Mouse (Mus musculus) liver, adult 2 months (tissue): ENCODE results near the gene Tor1b. TPM values are rescaled to one million over a fixed set of nuclear protein-coding genes. Genes with fewer than 3 reads are reported as not detected.
"Not testable (repeated sequence)": the region's sequence is repeated elsewhere in the genome, so short reads cannot be mapped to it uniquely, and the experiment has no call there.

Experiments
- DNase-seq: peaks from one replicate; pipeline ENCODE4 v3.0.0-alpha.2; 2011; ENCODE audit warnings: low read depth, low spot score; ENCODE audit errors: extremely low read depth
- H3K27ac ChIP-seq: fragments of 200-500 bp; replicated peaks from 2 replicates; pipeline ENCODE4 v1.5.1; 2012; ENCODE audit warnings: low read depth, mild to moderate bottlenecking, control low read depth, inconsistent platforms, low read length; ENCODE audit not compliant: insufficient read depth
- H3K27me3 ChIP-seq: fragments of 200-500 bp; 2 replicates; pipeline ENCODE4 v1.6.1; 2012; ENCODE audit warnings: mild to moderate bottlenecking, moderate library complexity, low read length, inconsistent platforms; ENCODE audit not compliant: control insufficient read depth, insufficient read depth
- H3K36me3 ChIP-seq: fragments of 200-500 bp; 2 replicates; pipeline ENCODE4 v1.6.1; 2012; ENCODE audit warnings: low read length, inconsistent platforms; ENCODE audit not compliant: control insufficient read depth, insufficient read depth
- H3K4me1 ChIP-seq: fragments of 200-500 bp; 2 replicates; pipeline ENCODE4 v1.6.1; 2011; ENCODE audit warnings: low read length; ENCODE audit not compliant: control insufficient read depth, insufficient read depth
- H3K4me3 ChIP-seq: fragments of 200-500 bp; 2 replicates; pipeline ENCODE4 v1.5.1; 2011; ENCODE audit warnings: low read depth, mild to moderate bottlenecking, control low read depth, low read length, moderate library complexity; ENCODE audit not compliant: insufficient read depth
- H3K79me2 ChIP-seq: fragments of 200-500 bp; 2 replicates; pipeline ENCODE4 v1.6.1; 2012; ENCODE audit warnings: inconsistent platforms, mild to moderate bottlenecking, low read length, moderate library complexity; ENCODE audit not compliant: control insufficient read depth, insufficient read depth
- H3K9ac ChIP-seq: fragments of 200-500 bp; 2 replicates; pipeline ENCODE4 v1.6.1; 2012; ENCODE audit warnings: low read depth, mild to moderate bottlenecking, control low read depth, inconsistent platforms, low read length
- CTCF ChIP-seq: fragments of 200-500 bp; IDR thresholded peaks from 2 replicates; pipeline ENCODE4 v1.5.1; 2011; ENCODE audit warnings: low read depth, low read length, control low read depth
- POLR2A ChIP-seq: fragments of 200-500 bp; IDR thresholded peaks from 2 replicates; pipeline ENCODE4 v1.6.1; 2011; ENCODE audit warnings: low read length, control low read depth; ENCODE audit not compliant: insufficient read depth; ENCODE audit errors: extremely low read depth
- WGBS: fragments of 180-500 bp; shearing (Covaris S2); methylation state at CpG from one replicate; pipeline ENCODE4 v1.1.7; 2018; 5-methylcytosine and 5-hydroxymethylcytosine counted together
- polyA plus RNA-seq: library from polyadenylated mRNA; depleted of rRNA; stranded (reverse); fragments of >200 nt; gene quantifications from 2 replicates; pipeline ENCODE4 v1.2.3, GENCODE M21; 2012
- total RNA-seq: library from RNA; depleted of rRNA; stranded (reverse); fragments of >200 nt; gene quantifications from 2 replicates; pipeline ENCODE4 v1.2.3, GENCODE M21; 2014

Gene Tor1b
- total and polyA plus RNA-seq, 2 experiments: 17.1 to 29.1 TPM

DNA sequence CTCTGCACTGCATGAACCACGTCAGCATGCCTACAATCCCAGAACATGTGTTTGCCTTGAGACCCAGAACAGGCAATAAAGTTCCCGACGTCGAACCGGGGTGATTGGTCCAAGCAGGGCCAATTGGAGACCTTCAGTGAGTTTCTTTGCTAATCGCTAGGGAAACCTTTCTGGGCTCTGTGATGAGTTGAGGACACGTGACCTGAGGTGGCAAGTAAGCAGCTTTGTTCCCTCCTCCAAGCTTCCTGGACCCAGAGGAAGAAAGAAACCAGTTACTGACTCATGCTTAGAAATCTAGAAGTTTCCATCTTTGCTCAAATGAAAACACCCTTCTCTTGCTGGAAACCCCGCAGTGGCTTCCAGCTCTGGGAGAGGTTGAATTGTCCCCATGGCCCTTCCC is 39.7 kb upstream of the Tor1b start:
- 85% methylated on average over 8 of the region's 8 CpGs for WGBS
- TF ChIP-seq POLR2A (no peak), CTCF (no peak)
- Histone ChIP-seq H3K79me2 (no peaks in the 10 kb centered on the region), H3K27ac (no peak overlapping the region), H3K4me1 (peaks cover 2% of the 10 kb centered on the region; the same call in 1 of the 2 replicates), H3K36me3 (no peaks in the 10 kb centered on the region), H3K4me3 (no peak overlapping the region), H3K27me3 (no peaks in the 10 kb centered on the region), H3K9ac (no peak overlapping the region)
- DNase-seq: no peak

DNA sequence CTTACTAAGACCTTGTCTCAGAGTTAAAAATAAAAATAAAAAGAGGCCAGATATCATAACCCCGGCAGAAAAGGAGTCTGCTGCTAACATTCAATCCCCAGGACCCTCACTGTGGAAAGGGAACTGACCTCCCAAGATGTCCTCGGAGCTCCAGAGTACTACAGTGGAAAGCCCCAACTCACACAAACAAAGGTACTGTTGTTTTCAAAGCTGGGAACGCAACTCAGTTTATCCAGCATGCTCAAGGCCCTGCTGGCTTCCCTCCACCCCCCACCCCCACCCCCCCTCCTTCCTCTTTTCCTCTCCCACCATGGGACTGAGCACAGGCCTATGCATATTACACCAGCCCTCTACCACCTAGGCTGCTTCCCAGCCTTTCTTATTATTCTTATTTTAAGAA is 37.9 kb upstream of the Tor1b start:
- DNase-seq: no peak
- Histone ChIP-seq H3K27ac (no peak overlapping the region), H3K9ac (no peak overlapping the region), H3K36me3 (no peaks in the 10 kb centered on the region), H3K4me1 (peaks cover 3% of the 10 kb centered on the region; the same call in 1 of the 2 replicates), H3K79me2 (no peaks in the 10 kb centered on the region), H3K4me3 (no peak overlapping the region), H3K27me3 (no peaks in the 10 kb centered on the region)
- 80% methylated on average over 3 of the region's 3 CpGs for WGBS
- TF ChIP-seq CTCF (no peak), POLR2A (no peak)

DNA sequence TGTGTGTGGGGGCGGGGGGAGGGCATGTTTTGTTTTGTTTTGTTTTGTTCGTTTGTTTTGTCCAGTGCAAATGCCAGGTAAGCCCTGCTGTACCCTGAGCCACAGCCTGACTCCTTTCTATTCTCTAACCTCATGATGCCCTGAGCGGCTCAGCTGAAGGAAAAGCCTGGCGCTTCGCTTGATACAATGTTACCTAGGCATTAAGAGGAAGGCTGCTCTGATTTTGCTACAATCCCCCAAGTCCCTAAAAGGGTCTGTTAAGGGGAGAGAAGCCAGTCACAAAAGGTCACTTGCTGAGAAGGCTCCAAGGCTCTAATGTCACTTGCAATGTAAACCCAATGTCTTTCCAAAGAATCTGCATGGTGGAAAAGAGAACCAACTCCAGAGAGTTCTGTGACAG is 37.4 kb upstream of the Tor1b start:
- Histone ChIP-seq H3K4me3 (no peak overlapping the region), H3K4me1 (peaks cover 3% of the 10 kb centered on the region; the same call in 1 of the 2 replicates), H3K27me3 (no peaks in the 10 kb centered on the region), H3K79me2 (no peaks in the 10 kb centered on the region), H3K36me3 (no peaks in the 10 kb centered on the region), H3K27ac (no peak overlapping the region), H3K9ac (no peak overlapping the region)
- no peak for TF ChIP-seq POLR2A
- no peak for TF ChIP-seq CTCF
- 82% methylated on average over 5 of the region's 5 CpGs for WGBS
- no peak for DNase-seq

DNA sequence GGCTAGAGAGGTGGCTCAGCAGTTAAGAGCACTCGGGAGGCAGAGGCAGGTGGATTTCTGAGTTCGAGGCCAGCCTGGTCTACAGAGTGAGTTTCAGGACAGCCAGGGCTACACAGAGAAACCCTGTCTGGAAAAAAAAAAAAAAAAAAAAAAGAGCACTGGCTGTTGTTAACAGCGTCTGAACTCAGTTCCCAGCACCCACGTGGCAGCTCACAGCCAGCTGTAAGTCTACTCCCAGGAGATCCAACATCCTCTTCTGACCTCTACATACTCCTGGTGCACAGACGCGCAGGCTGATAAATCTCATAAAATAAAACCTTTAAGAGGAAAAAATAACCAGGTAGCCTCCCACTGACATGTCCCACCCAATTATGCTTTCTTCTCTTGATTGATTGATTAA is 36.8 kb upstream of the Tor1b start:
- not testable (repeated sequence) for DNase-seq
- WGBS: 92% methylated on average over 6 of the region's 6 CpGs

DNA sequence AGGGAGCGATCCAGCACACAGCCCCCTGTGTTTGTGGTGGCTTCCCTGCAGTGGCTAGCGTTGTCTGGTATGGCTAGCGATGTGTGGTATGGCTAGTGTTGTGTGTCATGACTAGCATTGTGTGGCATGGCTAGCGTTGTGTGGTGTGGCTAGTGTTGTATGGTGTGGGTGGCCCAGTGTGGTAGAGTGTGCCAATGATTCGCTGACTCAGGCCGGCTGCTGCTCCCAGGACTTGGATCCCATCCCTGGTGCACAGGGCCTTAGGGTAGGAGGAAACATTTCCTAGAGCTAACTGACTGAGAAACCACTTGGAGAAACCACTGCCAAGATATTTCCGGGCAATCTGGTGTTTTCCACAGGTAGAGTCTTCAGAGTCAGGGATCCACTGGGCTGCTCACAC is 35.1 kb upstream of the Tor1b start:
- Histone ChIP-seq H3K4me3 (no peak overlapping the region), H3K27ac (no peak overlapping the region), H3K9ac (no peak overlapping the region), H3K27me3 (no peaks in the 10 kb centered on the region), H3K4me1 (peaks cover 2% of the 10 kb centered on the region; the same call in 1 of the 2 replicates), H3K79me2 (no peaks in the 10 kb centered on the region), H3K36me3 (no peaks in the 10 kb centered on the region)
- WGBS: 87% methylated on average over 7 of the region's 7 CpGs
- TF ChIP-seq POLR2A (no peak), CTCF (no peak)
- no peak for DNase-seq

More for the DNA sequence above, 36.8 kb upstream of the Tor1b start:
- not testable (repeated sequence) for H3K27ac ChIP-seq, H3K4me3 ChIP-seq, H3K9ac ChIP-seq, H3K36me3 ChIP-seq, H3K4me1 ChIP-seq, H3K79me2 ChIP-seq, H3K27me3 ChIP-seq

DNA sequence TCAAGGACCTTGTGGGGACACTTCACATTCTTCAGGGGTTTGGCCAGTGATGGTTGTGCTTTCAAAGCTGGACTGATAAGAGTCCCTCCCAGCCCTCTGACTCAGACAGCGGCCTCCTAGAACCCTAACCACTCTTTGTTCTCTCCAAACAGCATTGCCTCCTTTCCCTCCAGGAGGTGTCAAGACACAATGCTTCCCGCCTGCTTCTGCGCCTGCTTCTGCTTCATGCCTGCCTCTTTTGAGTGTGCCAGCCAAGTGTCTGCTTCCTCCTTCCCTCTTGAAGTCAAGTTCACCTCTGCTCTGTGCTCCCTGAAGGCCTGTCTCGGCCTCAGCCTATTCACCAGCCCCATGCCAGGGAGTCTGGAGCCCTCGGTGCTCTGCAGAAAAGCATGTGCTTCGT is 34.6 kb upstream of the Tor1b start:
- H3K79me2 ChIP-seq: no peaks in the 10 kb centered on the region
- no peak overlapping the region for H3K27ac ChIP-seq
- no peaks in the 10 kb centered on the region for H3K36me3 ChIP-seq
- 0 out of 2 replicates have a peak, but pooled peaks cover 2% of the 10 kb centered on the region for H3K4me1 ChIP-seq
- no peak overlapping the region for H3K9ac ChIP-seq
- no peak for TF ChIP-seq POLR2A
- TF ChIP-seq CTCF: no peak
- no peak overlapping the region for H3K4me3 ChIP-seq
- no peaks in the 10 kb centered on the region for H3K27me3 ChIP-seq
- no peak for DNase-seq
- WGBS: 85% methylated on average over 6 of the region's 6 CpGs
